Mouse (Mus musculus): ENCODE data around the gene Helq.

DNA sequence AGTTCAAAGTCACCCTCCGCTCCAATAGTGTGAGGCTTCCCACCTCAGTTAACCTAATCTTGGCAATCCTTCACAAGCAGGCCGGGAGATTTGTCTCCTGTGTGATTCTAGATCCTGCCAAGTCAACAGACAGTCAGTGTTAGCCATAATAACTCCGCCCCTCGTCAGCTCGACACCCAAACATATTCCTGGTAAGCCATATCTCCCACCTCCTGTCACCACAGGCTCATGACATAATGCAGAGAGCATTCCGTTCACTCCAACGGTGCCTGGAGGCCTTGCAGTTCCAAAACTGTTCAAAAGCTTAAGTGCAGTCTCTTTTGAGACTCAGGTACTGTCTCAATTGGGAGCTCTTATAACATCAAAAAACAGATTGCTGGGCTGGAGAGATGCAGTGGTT, 39.5 kb upstream of the Helq start:
- TF ChIP-seq ZKSCAN1 (IDR thresholded peaks at IDR 0.05; ENCODE audit: low read depth, low read length) (no peak), EP300 (IDR thresholded peaks at IDR 0.05; ENCODE audit: low read depth in 1 of 2, low read length in 2 of 2) (no peak), GABPA (IDR thresholded peaks at IDR 0.05; ENCODE audit: low read depth, low read length) (no peak), CTCF (IDR thresholded peaks at IDR 0.05 in 2 of 3, conservative IDR thresholded peaks at IDR 0.05 in 1 of 3; ENCODE audit: control insufficient read depth in 1 of 3, insufficient read depth in 1 of 3, low read depth in 2 of 3, low read length in 3 of 3, poor library complexity in 1 of 3, severe bottlenecking in 1 of 3) (no peak), POLR2A (IDR thresholded peaks at IDR 0.05; ENCODE audit: control insufficient read depth in 1 of 2, insufficient read depth in 1 of 2, low read depth in 1 of 2, low read length in 2 of 2, poor library complexity in 1 of 2) (no peak), MAZ (IDR thresholded peaks at IDR 0.05; ENCODE audit: low read depth, low read length) (no peak), NRF1 (IDR thresholded peaks at IDR 0.05; ENCODE audit: insufficient read depth, low read depth, low read length, poor library complexity, severe bottlenecking) (no peak), SMC3 (IDR thresholded peaks at IDR 0.05; ENCODE audit: low read depth, low read length) (no peak), ELF1 (IDR thresholded peaks at IDR 0.05; ENCODE audit: low read depth, low read length) (no peak), NELFE (IDR thresholded peaks at IDR 0.05; ENCODE audit: low read depth, low read length) (no peak), JUND (IDR thresholded peaks at IDR 0.05; ENCODE audit: low read depth, low read length) (no peak), SIN3A (IDR thresholded peaks at IDR 0.05; ENCODE audit: low read length) (no peak), BHLHE40 (IDR thresholded peaks at IDR 0.05; ENCODE audit: borderline replicate concordance, low read depth, low read length) (no peak)
